Comparison of ENCODE assay signal across 8 mouse cellular contexts in the genomic region with DNA sequence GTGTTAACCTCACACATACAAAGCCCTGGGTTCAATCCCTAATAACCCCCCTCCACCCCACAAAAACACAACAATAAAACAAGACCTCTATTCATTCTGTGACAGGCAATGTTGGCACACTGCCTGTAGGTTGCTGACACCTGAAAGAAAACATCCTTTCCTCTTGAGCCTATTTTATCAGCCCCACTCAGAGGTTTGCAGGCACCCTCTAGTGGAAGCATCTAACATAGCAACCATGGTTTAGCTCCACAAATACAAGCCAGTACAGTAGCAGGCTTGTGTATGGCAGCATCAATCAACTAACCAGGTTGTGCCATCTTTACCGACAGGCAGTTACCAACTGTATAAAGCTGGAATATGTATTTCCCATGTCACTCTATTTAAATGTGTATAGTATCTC. TPM values are rescaled to one million over a fixed set of nuclear protein-coding genes. Genes with fewer than 3 reads are reported as not detected.
DNase-seq lines count a peak whose midpoint lies in the region; ATAC-seq lines count a peak whose summit lies in the region.

No protein-coding gene starts in this region.

- DNase-seq in layer of hippocampus, adult 8-10 months (ENCODE audit: low spot score in 2 of 2), result peak; percentile 19 to 22
- DNase-seq in layer of hippocampus, postnatal 36 days, result no peak
- peak; percentile 66 for DNase-seq in embryonic facial prominence, embryonic 11.5 days (ENCODE audit: low spot score)
- no peak for DNase-seq in gastrocnemius, postnatal 4 days (ENCODE audit: low spot score in 2 of 2)

- peak; percentile 88 for ATAC-seq in CD4-positive, CD25-positive, alpha-beta regulatory T cell, adult 4 months
- ATAC-seq in activated CD4-positive, CD25-positive, alpha-beta regulatory T cell, adult 4 months, result peak; percentile 81
- no peak for ATAC-seq in embryonic facial prominence, embryonic 11.5 days (replicated peaks; ENCODE audit: insufficient number of reproducible peaks, low FRiP score, low TSS enrichment, low read depth)
- ATAC-seq in kidney, embryonic 14.5 days (ENCODE audit: low FRiP score, low TSS enrichment), result peak; percentile 69; the same call in 1 of the 2 replicates
- ATAC-seq in neutrophil, adult 5-6 weeks (ENCODE audit: extremely low read depth, insufficient number of reproducible peaks, low FRiP score, poor library complexity, severe bottlenecking), result peak; percentile 76

- no peak overlapping the region for H3K27ac ChIP-seq in embryonic facial prominence, embryonic 11.5 days (replicated peaks; ENCODE audit: low read depth, low read length)
- H3K27ac ChIP-seq in kidney, embryonic 14.5 days (ENCODE audit: low read depth, low read length), result no peak overlapping the region

- H3K4me1 ChIP-seq in embryonic facial prominence, embryonic 11.5 days (ENCODE audit: control insufficient read depth, insufficient read depth, low read length), result no peaks in the 10 kb centered on the region
- no peaks in the 10 kb centered on the region for H3K4me1 ChIP-seq in kidney, embryonic 14.5 days (ENCODE audit: control insufficient read depth, insufficient read depth, low read length)

- no peaks in the 10 kb centered on the region for H3K9me3 ChIP-seq in embryonic facial prominence, embryonic 11.5 days (replicated peaks; ENCODE audit: control insufficient read depth, low read length)
- no peaks in the 10 kb centered on the region for H3K9me3 ChIP-seq in kidney, embryonic 14.5 days (ENCODE audit: control insufficient read depth, low read length)

- H3K4me2 ChIP-seq in embryonic facial prominence, embryonic 11.5 days (ENCODE audit: low read depth, low read length), result no peak overlapping the region
- H3K4me2 ChIP-seq in kidney, embryonic 14.5 days (replicated peaks; ENCODE audit: low read depth, low read length), result no peak overlapping the region

- no peak overlapping the region for H3K9ac ChIP-seq in embryonic facial prominence, embryonic 11.5 days (replicated peaks; ENCODE audit: low read length)
- no peak overlapping the region for H3K9ac ChIP-seq in kidney, embryonic 14.5 days (ENCODE audit: low read depth, low read length)

- no peaks in the 10 kb centered on the region for H3K27me3 ChIP-seq in embryonic facial prominence, embryonic 11.5 days (ENCODE audit: control insufficient read depth, insufficient read depth, low read length)
- H3K27me3 ChIP-seq in kidney, embryonic 14.5 days (ENCODE audit: control insufficient read depth, insufficient read depth, low read length), result no peaks in the 10 kb centered on the region

- H3K4me3 ChIP-seq in embryonic facial prominence, embryonic 11.5 days (ENCODE audit: low read depth, low read length), result no peak overlapping the region
- no peak overlapping the region for H3K4me3 ChIP-seq in kidney, embryonic 14.5 days (ENCODE audit: low read length)

- H3K36me3 ChIP-seq in embryonic facial prominence, embryonic 11.5 days (replicated peaks; ENCODE audit: control insufficient read depth, insufficient read depth, low read depth, low read length), result no peaks in the 10 kb centered on the region
- H3K36me3 ChIP-seq in kidney, embryonic 14.5 days (ENCODE audit: control insufficient read depth, insufficient read depth, low read length), result no peaks in the 10 kb centered on the region

- WGBS in embryonic facial prominence, embryonic 11.5 days, result 45% methylated on average over 1 of the region's 1 CpGs
- WGBS in kidney, embryonic 14.5 days, result 50% methylated on average over 1 of the region's 1 CpGs

RNA-seq across cellular contexts. Expression of a gene that starts 23.0 kb away (rescaled TPM):
- total RNA-seq in layer of hippocampus, adult 8-10 months (2022), result 1 to 10 TPM; 2.5 to 3.4 (median 2.9) TPM
- 1 to 10 TPM; 2.3 to 3.1 TPM for total RNA-seq in layer of hippocampus, postnatal 36 days (2021)
- not detected for polyA plus RNA-seq in CD4-positive, CD25-positive, alpha-beta regulatory T cell, adult 4 months (2017; shearing (Covaris generic))
- not detected for polyA plus RNA-seq in activated CD4-positive, CD25-positive, alpha-beta regulatory T cell, adult 4 months (2017; shearing (Covaris generic))
- not detected in 2 replicates for polyA plus RNA-seq in embryonic facial prominence, embryonic 11.5 days (2014; fragmentation: Nextera tagmentation; extraction: Ambion mirVana)
- 0.17 and 0.38 TPM in 2 replicates for polyA plus RNA-seq in kidney, embryonic 14.5 days (2014; fragmentation: Nextera tagmentation; extraction: Ambion mirVana)
- not detected in 2 replicates for total RNA-seq in neutrophil, adult 5-6 weeks (2017)
- 1 to 10 TPM; 5.1 to 5.4 TPM for total RNA-seq in gastrocnemius, postnatal 4 days (2021)

RNA-seq across cellular contexts. Expression of a gene that starts 46.3 kb away (rescaled TPM):
- 100 to 1,000 TPM; 650 to 790 (median 729) TPM for total RNA-seq in layer of hippocampus, adult 8-10 months (2022)
- total RNA-seq in layer of hippocampus, postnatal 36 days (2021), result 100 to 1,000 TPM; 805 to 833 TPM
- 10 to 100 TPM; 64.4 to 70.8 TPM for polyA plus RNA-seq in CD4-positive, CD25-positive, alpha-beta regulatory T cell, adult 4 months (2017; shearing (Covaris generic))
- 10 to 100 TPM; 71.9 to 78.3 TPM for polyA plus RNA-seq in activated CD4-positive, CD25-positive, alpha-beta regulatory T cell, adult 4 months (2017; shearing (Covaris generic))
- polyA plus RNA-seq in embryonic facial prominence, embryonic 11.5 days (2014; fragmentation: Nextera tagmentation; extraction: Ambion mirVana), result 5.2 and 5.4 TPM in 2 replicates
- 3.5 and 4.1 TPM in 2 replicates for polyA plus RNA-seq in kidney, embryonic 14.5 days (2014; fragmentation: Nextera tagmentation; extraction: Ambion mirVana)
- total RNA-seq in neutrophil, adult 5-6 weeks (2017), result 440 and 446 TPM in 2 replicates
- 1 to 10 TPM; 4.4 to 5.8 TPM for total RNA-seq in gastrocnemius, postnatal 4 days (2021)

RNA-seq across cellular contexts. Expression of a gene that starts 56.3 kb away (rescaled TPM):
- total RNA-seq in layer of hippocampus, adult 8-10 months (2022), result under 1 TPM; 0.26 to 0.87 (median 0.73) TPM
- total RNA-seq in layer of hippocampus, postnatal 36 days (2021), result under 1 TPM; 0.33 to 0.50 TPM
- under 1 TPM in 1 of 2 experiments, not detected in 1; 0.11 TPM for polyA plus RNA-seq in CD4-positive, CD25-positive, alpha-beta regulatory T cell, adult 4 months (2017; shearing (Covaris generic))
- polyA plus RNA-seq in activated CD4-positive, CD25-positive, alpha-beta regulatory T cell, adult 4 months (2017; shearing (Covaris generic)), result not detected
- not detected in 2 replicates for polyA plus RNA-seq in embryonic facial prominence, embryonic 11.5 days (2014; fragmentation: Nextera tagmentation; extraction: Ambion mirVana)
- polyA plus RNA-seq in kidney, embryonic 14.5 days (2014; fragmentation: Nextera tagmentation; extraction: Ambion mirVana), result not detected in 2 replicates
- total RNA-seq in neutrophil, adult 5-6 weeks (2017), result not detected in 2 replicates
- total RNA-seq in gastrocnemius, postnatal 4 days (2021), result not detected

Comparison
In these comparisons a context has a peak if more than half of its experiments do, and no peak if none do; other contexts are left out.
1. DNase-seq: peak in layer of hippocampus, adult 8-10 months (2 of 2) and embryonic facial prominence, embryonic 11.5 days (single experiment); none in layer of hippocampus, postnatal 36 days (0 of 2) and gastrocnemius, postnatal 4 days (0 of 2).
2. RNA of a gene that starts 46.3 kb away (total RNA-seq): 805 to 833 TPM in layer of hippocampus, postnatal 36 days, 650 to 790 TPM in layer of hippocampus, adult 8-10 months and 440 to 446 TPM in neutrophil, adult 5-6 weeks; 4.4 to 5.8 TPM in gastrocnemius, postnatal 4 days; every median in the first group is over 10 times any median in the second.